Mouse (Mus musculus): ENCODE results near the gene Gnl3. TPM values are rescaled to one million over a fixed set of nuclear protein-coding genes. Genes with fewer than 3 reads are reported as not detected.

Gnl3 gene
- 77.5 and 80.2 TPM in 2 replicates for polyA plus RNA-seq (2012; rRNA removed)

GRCm38 (mm10) chr14:31018860-31019291 lies at the start of gene Gnl3, which contains the start of gene Pbrm1:
Gene Gnl3, minus strand, starts transcription at chr14:31019152.
Gene Pbrm1, plus strand, starts transcription at chr14:31019138.

GRCm38 (mm10) chr14:31001307-31002205 lies 17.4 kb downstream of the Gnl3 start, which contains the start of the genes Glt8d1 and Spcs1:
Gene Glt8d1, plus strand, starts transcription at chr14:31001400.
Gene Spcs1, minus strand, starts transcription at chr14:31001672.

Other genes starting within 250 kb of the Gnl3 start
- 27.9 and 28.8 TPM in 2 replicates for gene Tmem110, start 193.6 kb downstream of the Gnl3 start, polyA plus RNA-seq (2012; rRNA removed)
- gene Mustn1, start 140.0 kb downstream of the Gnl3 start, polyA plus RNA-seq (2012; rRNA removed) = 0.69 and 3.0 TPM in 2 replicates
- 0.06 and 0.09 TPM in 2 replicates for gene Itih4, start 132.7 kb downstream of the Gnl3 start, polyA plus RNA-seq (2012; rRNA removed)
- 2.3 and 3.1 TPM in 2 replicates for gene Itih3, start 95.4 kb downstream of the Gnl3 start, polyA plus RNA-seq (2012; rRNA removed)
- gene Itih1, start 75.9 kb downstream of the Gnl3 start, polyA plus RNA-seq (2012; rRNA removed) = not detected in 2 replicates
- gene Nek4, start 67.8 kb downstream of the Gnl3 start, polyA plus RNA-seq (2012; rRNA removed) = 12.7 and 13.3 TPM in 2 replicates
- gene Glt8d1, start 17.8 kb downstream of the Gnl3 start, polyA plus RNA-seq (2012; rRNA removed) = 130 and 145 TPM in 2 replicates
- 273 and 290 TPM in 2 replicates for gene Spcs1, start 17.5 kb downstream of the Gnl3 start, polyA plus RNA-seq (2012; rRNA removed)
- 38.0 and 38.1 TPM in 2 replicates for gene Pbrm1, start within 50 bp of the Gnl3 start, polyA plus RNA-seq (2012; rRNA removed)
- 28.0 and 28.7 TPM in 2 replicates for gene Smim4, start 109.8 kb upstream of the Gnl3 start, polyA plus RNA-seq (2012; rRNA removed)
- 136 and 140 TPM in 2 replicates for gene Nt5dc2, start 111.9 kb upstream of the Gnl3 start, polyA plus RNA-seq (2012; rRNA removed)
- 18.6 and 21.0 TPM in 2 replicates for gene Stab1, start 149.5 kb upstream of the Gnl3 start, polyA plus RNA-seq (2012; rRNA removed)
- 3.6 and 17.2 TPM in 2 replicates for gene Tnnc1, start 189.2 kb upstream of the Gnl3 start, polyA plus RNA-seq (2012; rRNA removed)
- gene Nisch, start 197.8 kb upstream of the Gnl3 start, polyA plus RNA-seq (2012; rRNA removed) = 308 and 353 TPM in 2 replicates
- 1.3 and 1.6 TPM in 2 replicates for gene Sema3g, start 198.7 kb upstream of the Gnl3 start, polyA plus RNA-seq (2012; rRNA removed)
- 6.0 and 6.6 TPM in 2 replicates for gene Phf7, start 232.2 kb upstream of the Gnl3 start, polyA plus RNA-seq (2012; rRNA removed)
- 122 TPM in 2 replicates for gene Bap1, start 232.3 kb upstream of the Gnl3 start, polyA plus RNA-seq (2012; rRNA removed)